Mouse (Mus musculus) heart, embryonic 11.5 days (tissue): ENCODE measurements around the gene Dpysl5. TPM values are rescaled to one million over a fixed set of nuclear protein-coding genes. Genes with fewer than 3 reads are reported as not detected.
"Not testable (repeated sequence)": the region's sequence is repeated elsewhere in the genome, so short reads cannot be mapped to it uniquely, and the experiment has no call there.

Experiments used
- ATAC-seq: fragments of 200-750 bp; cut with Nextera tagmentation; replicated peaks from 2 replicates; pipeline ENCODE4 v1.8.0; 2017; ENCODE audit warnings: moderate library complexity; ENCODE audit not compliant: insufficient number of reproducible peaks, low FRiP score, low TSS enrichment
- H3K27ac ChIP-seq: fragments of 300-500 bp; sonication (generic); 2 replicates; pipeline ENCODE4 v1.5.1; 2014; ENCODE audit warnings: mild to moderate bottlenecking, low read depth, low read length
- H3K27me3 ChIP-seq: fragments of 300-500 bp; sonication (generic); 2 replicates; pipeline ENCODE4 v1.6.1; 2014; ENCODE audit warnings: mild to moderate bottlenecking, low read length, mixed read lengths; ENCODE audit not compliant: control insufficient read depth, insufficient read depth
- H3K36me3 ChIP-seq: fragments of 300-500 bp; sonication (generic); 2 replicates; pipeline ENCODE4 v1.6.1; 2014; ENCODE audit warnings: mild to moderate bottlenecking, low read length, moderate library complexity, mixed read lengths; ENCODE audit not compliant: control insufficient read depth, insufficient read depth
- H3K4me1 ChIP-seq: fragments of 300-500 bp; sonication (generic); 2 replicates; pipeline ENCODE4 v1.6.1; 2014; ENCODE audit warnings: low read length; ENCODE audit not compliant: control insufficient read depth, insufficient read depth
- H3K4me2 ChIP-seq: fragments of 300-500 bp; sonication (generic); 2 replicates; pipeline ENCODE4 v1.6.1; 2014; ENCODE audit warnings: mild to moderate bottlenecking, moderate library complexity
- H3K4me3 ChIP-seq: fragments of 300-500 bp; sonication (generic); 2 replicates; pipeline ENCODE4 v1.5.1; 2014; ENCODE audit warnings: low read depth, low read length
- H3K9ac ChIP-seq: fragments of 300-500 bp; sonication (generic); 2 replicates; pipeline ENCODE4 v1.6.1; 2014; ENCODE audit warnings: mild to moderate bottlenecking, low read depth, low read length, moderate library complexity
- H3K9me3 ChIP-seq: fragments of 300-500 bp; sonication (generic); replicated peaks from 2 replicates; pipeline ENCODE4 v1.6.1; 2016; ENCODE audit warnings: low read length; ENCODE audit not compliant: control insufficient read depth
- WGBS: fragments of 180-500 bp; shearing (Covaris S2); extraction: QIAGEN DNeasy Blood & Tissue Kit; methylation state at CpG from one replicate; pipeline ENCODE4 v1.1.7; 2014; ENCODE audit not compliant: insufficient replicate concordance; 5-methylcytosine and 5-hydroxymethylcytosine counted together
- polyA plus RNA-seq: library from polyadenylated mRNA; unstranded; fragments of >200 nt; fragmentation: Nextera tagmentation; extraction: Ambion mirVana; gene quantifications from 2 replicates; pipeline ENCODE4 v1.2.1, GENCODE M21; 2014

Gene Dpysl5
- polyA plus RNA-seq, 1 experiment from 2014 or later: 3.5 TPM

DNA sequence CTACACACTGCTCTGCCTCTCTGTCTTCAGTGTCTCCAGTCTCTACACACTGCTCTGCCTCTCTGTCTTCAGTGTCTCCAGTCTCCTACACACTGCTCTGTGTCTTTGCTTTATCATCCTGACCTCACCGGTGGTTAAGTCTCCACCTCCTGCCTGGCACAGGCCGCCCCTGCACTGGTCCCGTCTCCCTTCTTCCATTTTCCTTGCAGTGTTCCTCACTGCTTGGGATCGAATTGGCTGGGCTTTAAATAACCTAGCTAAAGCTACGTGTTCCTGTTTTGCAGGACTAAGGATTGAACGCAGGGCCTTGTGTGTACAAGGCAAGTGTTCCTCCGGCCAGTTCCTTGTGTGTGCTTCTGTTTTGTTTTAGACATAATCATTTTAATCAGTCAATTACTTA, 41.3 kb upstream of the Dpysl5 start:
- no peak overlapping the region for H3K4me3 ChIP-seq
- peaks cover 30% of the 10 kb centered on the region for H3K36me3 ChIP-seq
- H3K27me3 ChIP-seq: no peaks in the 10 kb centered on the region
- H3K9me3 ChIP-seq: no peaks in the 10 kb centered on the region
- 78% methylated on average over 7 of the region's 7 CpGs for WGBS
- no peak for ATAC-seq
- no peak overlapping the region for H3K9ac ChIP-seq
- no peak overlapping the region for H3K4me2 ChIP-seq
- H3K4me1 ChIP-seq: peaks cover 16% of the 10 kb centered on the region
- H3K27ac ChIP-seq: no peak overlapping the region

DNA sequence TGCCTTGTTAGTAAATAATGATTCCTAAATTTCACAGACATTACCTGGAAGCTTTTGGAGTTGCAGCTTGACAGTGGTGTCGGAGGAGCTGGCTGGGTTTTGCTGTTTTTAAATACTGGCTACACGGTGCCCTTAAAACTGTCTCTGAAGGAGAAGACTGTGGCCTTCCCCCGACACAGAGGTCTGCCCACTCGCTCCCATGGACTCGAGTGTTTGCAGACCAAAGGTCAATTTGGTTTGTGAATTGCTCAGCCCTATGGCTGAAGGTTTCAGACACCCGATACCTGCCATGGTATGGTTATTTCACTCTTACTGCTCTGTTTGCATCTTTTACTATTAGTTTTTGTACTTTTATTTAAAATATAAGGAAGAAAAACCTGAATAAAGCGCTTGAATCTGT, 37.4 kb upstream of the Dpysl5 start:
- Histone ChIP-seq H3K27ac (no peak overlapping the region), H3K27me3 (no peaks in the 10 kb centered on the region), H3K36me3 (peaks cover 38% of the 10 kb centered on the region), H3K4me3 (no peak overlapping the region), H3K4me1 (peaks cover 2% of the 10 kb centered on the region), H3K9me3 (no peaks in the 10 kb centered on the region), H3K4me2 (no peak overlapping the region), H3K9ac (no peak overlapping the region)
- 83% methylated on average over 7 of the region's 7 CpGs for WGBS
- ATAC-seq: no peak

DNA sequence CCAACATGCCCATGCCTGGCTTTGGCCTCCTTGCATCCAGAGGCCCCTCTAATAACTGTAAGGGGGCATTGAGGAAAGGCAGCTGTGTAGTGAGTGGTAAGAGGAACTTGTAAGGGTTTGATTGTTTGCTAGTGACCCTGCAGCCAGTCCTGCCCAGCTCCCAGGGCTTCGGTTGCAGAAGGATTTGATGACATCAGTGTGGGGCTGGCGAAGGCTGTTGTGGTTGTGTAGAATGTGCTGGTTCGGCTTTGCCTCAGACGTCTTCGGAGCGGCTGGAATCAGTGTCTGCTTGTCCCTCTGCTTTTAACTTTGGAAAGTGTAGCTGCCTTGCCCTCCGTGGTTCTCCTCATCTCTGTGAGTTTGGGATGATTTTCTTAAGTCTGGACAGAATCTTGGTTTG, 34.6 kb upstream of the Dpysl5 start:
- Histone ChIP-seq H3K4me3 (no peak overlapping the region), H3K9me3 (no peaks in the 10 kb centered on the region), H3K9ac (no peak overlapping the region; the same call in 1 of the 2 replicates), H3K4me2 (no peak overlapping the region), H3K27me3 (no peaks in the 10 kb centered on the region), H3K27ac (no peak overlapping the region), H3K4me1 (no peaks in the 10 kb centered on the region), H3K36me3 (peaks cover 33% of the 10 kb centered on the region)
- ATAC-seq: no peak
- WGBS: 80% methylated on average over 7 of the region's 7 CpGs

DNA sequence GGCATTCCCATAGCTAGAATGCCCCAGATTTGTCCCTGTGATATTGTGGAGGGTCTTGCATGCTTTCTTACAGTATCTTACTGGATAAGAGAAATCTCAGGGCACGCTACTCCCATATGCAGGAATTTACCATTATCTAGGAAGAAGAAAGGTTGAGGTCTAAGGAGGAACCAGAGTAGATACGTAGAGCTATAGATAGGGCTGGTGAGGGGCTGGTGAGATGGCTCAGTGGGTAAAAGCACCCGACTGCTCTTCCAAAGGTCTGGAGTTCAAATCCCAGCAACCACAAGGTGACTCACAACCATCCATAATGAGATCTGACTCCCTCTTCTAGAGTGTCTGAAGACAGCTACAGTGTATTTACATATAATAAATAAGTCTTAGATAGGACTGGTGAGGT, 33.3 kb upstream of the Dpysl5 start:
- H3K4me1 ChIP-seq, ATAC-seq, H3K4me2 ChIP-seq, H3K9me3 ChIP-seq, H3K27ac ChIP-seq, H3K4me3 ChIP-seq, H3K9ac ChIP-seq, H3K27me3 ChIP-seq: not testable (repeated sequence)
- WGBS: 79% methylated on average over 3 of the region's 3 CpGs
- H3K36me3 ChIP-seq: peaks cover 26% of the 10 kb centered on the region

DNA sequence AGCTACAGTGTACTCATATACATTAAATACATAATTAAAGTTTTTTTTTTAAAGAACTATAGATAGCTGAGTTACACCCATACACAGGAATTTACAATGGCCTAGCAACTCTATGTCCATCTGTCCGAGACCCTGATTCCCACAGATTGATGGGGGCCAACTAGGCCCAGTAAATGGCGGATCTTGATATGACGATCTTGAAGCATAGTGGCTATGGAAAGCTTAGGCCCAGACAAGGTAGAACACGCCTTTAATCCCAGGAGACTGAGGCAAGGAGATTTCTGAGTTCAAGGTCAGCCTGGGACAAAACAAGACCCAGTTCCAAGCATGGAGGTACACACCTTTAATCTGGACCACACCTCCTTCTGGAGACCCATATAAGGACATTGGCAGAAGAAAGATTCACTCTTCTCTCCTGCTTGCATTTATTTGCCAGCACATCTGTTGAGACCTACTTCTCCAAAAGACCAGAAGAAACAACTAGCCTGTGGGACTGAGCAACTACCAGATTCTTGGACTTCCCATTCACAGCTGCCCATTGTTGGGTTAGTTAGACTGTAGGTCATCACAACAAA, 32.6 kb upstream of the Dpysl5 start:
- no peak overlapping the region for H3K27ac ChIP-seq
- no peak for ATAC-seq
- no peak overlapping the region for H3K9ac ChIP-seq
- H3K9me3 ChIP-seq: no peaks in the 10 kb centered on the region
- H3K4me2 ChIP-seq: no peak overlapping the region
- no peaks in the 10 kb centered on the region for H3K4me1 ChIP-seq
- H3K27me3 ChIP-seq: no peaks in the 10 kb centered on the region
- 90% methylated on average over 4 of the region's 4 CpGs for WGBS
- no peak overlapping the region for H3K4me3 ChIP-seq
- H3K36me3 ChIP-seq: peaks cover 20% of the 10 kb centered on the region

DNA sequence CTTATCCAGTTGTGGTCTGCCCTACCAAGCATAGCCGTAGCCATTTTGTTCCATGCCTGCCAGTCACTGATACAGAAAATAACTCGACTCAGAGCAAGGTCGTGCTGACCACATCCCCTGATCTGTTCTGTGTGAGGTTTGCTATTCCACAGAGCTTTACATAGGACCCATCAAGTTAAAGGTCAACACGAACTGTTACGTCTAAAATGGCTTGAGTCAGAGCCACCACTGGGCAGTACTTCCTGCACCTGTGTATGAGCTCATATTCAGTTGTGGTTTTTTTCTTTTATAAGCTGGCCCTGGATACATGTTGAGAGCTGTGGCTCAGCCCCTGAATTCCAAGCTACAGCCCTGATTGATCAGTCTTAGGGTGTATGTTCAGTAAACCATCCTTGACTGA, 31.8 kb upstream of the Dpysl5 start:
- Histone ChIP-seq H3K4me1 (no peaks in the 10 kb centered on the region), H3K9me3 (no peaks in the 10 kb centered on the region), H3K4me2 (no peak overlapping the region), H3K27ac (no peak overlapping the region), H3K36me3 (peaks cover 15% of the 10 kb centered on the region), H3K4me3 (no peak overlapping the region), H3K27me3 (no peaks in the 10 kb centered on the region), H3K9ac (no peak overlapping the region)
- WGBS: 74% methylated on average over 5 of the region's 5 CpGs
- ATAC-seq: no peak

DNA sequence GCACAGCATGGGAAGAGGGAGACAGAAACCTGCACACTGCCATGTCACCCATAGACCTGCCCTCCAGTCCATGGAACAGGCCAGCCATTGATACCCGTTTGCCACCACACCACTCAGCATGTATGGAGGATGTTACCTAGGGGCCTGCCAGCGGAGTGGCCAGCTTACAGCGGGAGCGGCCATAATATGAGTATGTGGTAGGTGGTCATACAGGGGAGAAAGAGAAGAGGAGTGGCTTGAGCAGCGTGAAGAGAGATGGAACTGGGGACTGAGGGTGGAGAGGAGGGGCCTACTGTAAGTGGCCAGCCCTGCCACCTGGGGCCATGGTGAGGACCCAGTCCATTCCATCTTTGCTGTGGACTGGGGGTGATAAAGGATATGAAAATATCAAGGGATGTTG, 29.4 kb upstream of the Dpysl5 start:
- no peak overlapping the region for H3K9ac ChIP-seq
- 84% methylated on average over 5 of the region's 5 CpGs for WGBS
- H3K4me1 ChIP-seq: no peaks in the 10 kb centered on the region
- H3K4me2 ChIP-seq: no peak overlapping the region
- ATAC-seq: no peak
- peaks cover under 1% of the 10 kb centered on the region; the same call in 1 of the 2 replicates for H3K36me3 ChIP-seq
- H3K9me3 ChIP-seq: no peaks in the 10 kb centered on the region
- no peak overlapping the region for H3K27ac ChIP-seq
- no peaks in the 10 kb centered on the region for H3K27me3 ChIP-seq
- no peak overlapping the region for H3K4me3 ChIP-seq

DNA sequence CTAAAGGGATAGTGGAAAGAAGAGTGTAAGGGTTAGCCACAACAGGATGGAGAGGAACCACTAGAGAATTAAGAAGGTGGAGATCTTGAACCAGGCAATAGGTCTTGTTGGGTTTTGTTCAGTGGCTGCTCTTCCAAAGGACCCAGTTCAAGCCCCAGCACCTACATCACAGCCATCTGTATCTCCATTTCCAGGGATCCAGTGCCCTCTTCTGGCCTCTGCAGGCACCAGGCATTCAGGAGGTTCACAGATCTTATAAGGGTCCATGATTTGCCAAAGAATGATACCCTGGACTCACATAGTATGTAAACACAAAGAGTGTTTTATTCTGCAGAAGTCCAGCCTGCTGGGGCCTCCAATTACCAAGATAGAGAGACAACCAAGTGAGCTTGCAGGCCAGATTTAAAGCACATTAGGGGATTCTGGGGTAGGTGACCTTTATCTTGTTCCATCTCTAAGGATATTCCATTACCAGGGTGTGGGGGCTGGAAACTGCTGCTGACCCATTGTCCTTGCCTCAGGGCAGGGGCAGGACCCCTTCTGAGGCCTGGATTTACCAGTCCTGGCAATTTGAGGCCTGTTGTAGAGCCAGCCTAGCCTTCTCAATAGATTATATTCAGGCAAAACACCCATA, 28.3 kb upstream of the Dpysl5 start:
- ATAC-seq: no peak
- Histone ChIP-seq H3K9me3 (no peaks in the 10 kb centered on the region), H3K4me3 (no peak overlapping the region), H3K4me2 (no peak overlapping the region), H3K4me1 (no peaks in the 10 kb centered on the region), H3K27me3 (no peaks in the 10 kb centered on the region), H3K27ac (no peak overlapping the region), H3K36me3 (no peaks in the 10 kb centered on the region; the same call in 1 of the 2 replicates), H3K9ac (no peak overlapping the region)

DNA sequence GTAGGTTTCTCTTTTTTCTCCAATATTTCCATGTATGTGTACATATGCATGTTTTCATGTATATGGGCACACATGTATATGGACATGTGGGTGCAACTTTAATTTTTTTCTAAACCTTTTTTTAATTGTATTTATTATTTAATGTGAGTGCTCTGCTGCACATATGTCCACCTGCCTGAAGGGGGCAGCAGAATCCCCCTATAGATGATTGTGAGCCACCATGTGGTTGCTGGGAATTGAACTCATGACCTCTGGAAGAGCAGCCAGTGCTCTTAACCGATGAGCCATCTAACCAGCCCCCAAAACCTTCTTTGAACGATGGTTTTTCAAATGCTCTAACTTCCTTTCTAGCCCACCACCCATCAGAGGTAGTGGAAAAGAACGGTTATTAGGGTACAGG, 27.4 kb upstream of the Dpysl5 start:
- H3K36me3 ChIP-seq: no peaks in the 10 kb centered on the region; the same call in 1 of the 2 replicates
- no peak for ATAC-seq
- no peak overlapping the region for H3K4me3 ChIP-seq
- whole genome bisulfite sequencing: 72% methylated on average over 3 of the region's 3 CpGs
- no peaks in the 10 kb centered on the region for H3K9me3 ChIP-seq
- H3K9ac ChIP-seq: no peak overlapping the region
- H3K27me3 ChIP-seq: no peaks in the 10 kb centered on the region
- no peaks in the 10 kb centered on the region for H3K4me1 ChIP-seq
- no peak overlapping the region for H3K4me2 ChIP-seq
- H3K27ac ChIP-seq: no peak overlapping the region
